Mouse (Mus musculus) liver, embryonic 14.5 days (tissue): ENCODE results near the gene Uvrag.

Experiments
- CTCF ChIP-seq: IDR thresholded peaks from 2 replicates; pipeline ENCODE4 v1.5.1; 2016; ENCODE audit warnings: antibody characterized with exemption, low read depth, control low read depth
- EP300 ChIP-seq: IDR thresholded peaks from 2 replicates; pipeline ENCODE4 v1.6.1; 2016; ENCODE audit warnings: antibody characterized with exemption, low read depth

GRCm38 (mm10) chr7:99126057-99126456 is 14.9 kb downstream of the Uvrag start:
- TF ChIP-seq CTCF: no peak
- no peak for TF ChIP-seq EP300
